Mouse (Mus musculus): Measurements from ENCODE around the gene Zfp955b. TPM values are rescaled to one million over a fixed set of nuclear protein-coding genes. Genes with fewer than 3 reads are reported as not detected.
"Not testable (repeated sequence)": the region's sequence is repeated elsewhere in the genome, so short reads cannot be mapped to it uniquely, and the experiment has no call there.

Gene Zfp955b
- 10 to 100 TPM in 1 of 2 experiments, 1 to 10 TPM in 1; 8.0 to 10.2 TPM for total RNA-seq (2021)
- long read RNA-seq, experiment 1, full-length matches to known transcripts = 9 of 14 reads
- long read RNA-seq, experiment 1, partial matches to known transcripts = 1 of 14 reads
- long read RNA-seq, experiment 1, other reads (novel, unspliced or antisense) = 4 of 14 reads
- long read RNA-seq, experiment 2, partial matches to known transcripts = 0 of 3 reads
- long read RNA-seq, experiment 2, other reads (novel, unspliced or antisense) = 3 of 3 reads

DNA sequence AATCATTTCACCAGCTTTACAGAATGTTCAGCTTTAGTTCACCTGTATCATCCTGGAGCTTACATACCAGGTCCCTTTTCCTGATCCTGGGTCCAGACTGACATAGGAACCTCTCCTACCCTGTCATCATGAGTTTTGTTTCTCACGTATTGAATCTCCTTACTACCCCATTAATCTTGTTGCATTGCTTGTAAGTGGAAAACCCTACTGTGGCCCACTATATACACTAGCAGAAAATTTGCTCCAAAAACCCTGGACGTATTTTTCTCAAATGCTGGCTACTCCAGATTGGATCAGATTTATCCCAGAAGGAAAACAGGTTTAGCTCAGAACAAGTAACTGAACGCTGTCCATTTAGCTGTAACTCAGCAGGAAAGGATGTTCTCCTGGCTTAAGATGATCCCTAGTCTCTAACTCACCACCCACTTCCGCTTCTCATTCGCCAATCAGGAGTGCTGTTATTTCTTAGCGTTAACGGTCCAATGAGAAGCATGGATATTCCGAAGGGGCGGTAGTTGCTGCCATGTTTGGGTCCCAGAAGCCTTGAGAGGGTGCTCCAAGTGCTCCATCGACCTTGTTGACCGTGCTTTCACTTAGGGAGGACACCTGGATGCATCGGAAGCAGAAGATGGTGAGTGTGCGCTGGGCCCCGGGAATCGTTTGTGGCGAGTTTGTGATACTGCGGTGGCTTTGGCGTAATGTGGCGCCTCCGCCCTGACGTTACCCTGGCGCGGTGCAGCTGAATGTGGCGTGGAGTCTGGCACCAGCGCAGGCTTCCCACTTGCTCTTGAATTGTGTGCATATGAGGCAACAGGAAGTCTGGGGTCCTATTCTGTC lies at the start of gene Zfp955b:
Zfp955b (plus strand) TSS at position 506 of the 837 bp plus-strand sequence.
- not testable (repeated sequence) for DNase-seq

DNA sequence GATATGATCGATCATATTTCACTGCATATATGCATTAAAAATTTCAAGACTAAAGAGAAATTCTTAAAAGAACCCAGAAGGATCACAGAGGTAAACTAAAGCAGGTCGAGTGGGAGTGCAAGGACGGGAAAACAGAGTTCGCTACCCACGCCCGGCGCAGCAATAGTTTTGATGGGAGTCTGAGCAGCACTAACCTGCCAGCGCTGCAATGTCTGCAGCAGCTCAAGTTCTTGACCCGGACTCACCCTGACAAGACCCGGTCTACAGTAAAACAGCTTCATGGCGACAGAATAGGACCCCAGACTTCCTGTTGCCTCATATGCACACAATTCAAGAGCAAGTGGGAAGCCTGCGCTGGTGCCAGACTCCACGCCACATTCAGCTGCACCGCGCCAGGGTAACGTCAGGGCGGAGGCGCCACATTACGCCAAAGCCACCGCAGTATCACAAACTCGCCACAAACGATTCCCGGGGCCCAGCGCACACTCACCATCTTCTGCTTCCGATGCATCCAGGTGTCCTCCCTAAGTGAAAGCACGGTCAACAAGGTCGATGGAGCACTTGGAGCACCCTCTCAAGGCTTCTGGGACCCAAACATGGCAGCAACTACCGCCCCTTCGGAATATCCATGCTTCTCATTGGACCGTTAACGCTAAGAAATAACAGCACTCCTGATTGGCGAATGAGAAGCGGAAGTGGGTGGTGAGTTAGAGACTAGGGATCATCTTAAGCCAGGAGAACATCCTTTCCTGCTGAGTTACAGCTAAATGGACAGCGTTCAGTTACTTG lies 34.6 kb upstream of the Zfp955b start, which contains the start of gene Zfp955a:
Zfp955a (minus strand) TSS at position 616 of the 789 bp plus-strand sequence.
- DNase-seq = not testable (repeated sequence)

GRCm38 (mm10) chr17:33255319-33255657 lies 34.1 kb upstream of the Zfp955b start:
- not testable (repeated sequence) for DNase-seq

- no peak for DNase-seq
These were observed 25.0 kb upstream of the Zfp955b start, which contains the start of gene Olfr63 for GRCm38 (mm10) chr17:33264376-33264775. TSS of gene Olfr63 (plus strand) at chr17:33264676.

DNA sequence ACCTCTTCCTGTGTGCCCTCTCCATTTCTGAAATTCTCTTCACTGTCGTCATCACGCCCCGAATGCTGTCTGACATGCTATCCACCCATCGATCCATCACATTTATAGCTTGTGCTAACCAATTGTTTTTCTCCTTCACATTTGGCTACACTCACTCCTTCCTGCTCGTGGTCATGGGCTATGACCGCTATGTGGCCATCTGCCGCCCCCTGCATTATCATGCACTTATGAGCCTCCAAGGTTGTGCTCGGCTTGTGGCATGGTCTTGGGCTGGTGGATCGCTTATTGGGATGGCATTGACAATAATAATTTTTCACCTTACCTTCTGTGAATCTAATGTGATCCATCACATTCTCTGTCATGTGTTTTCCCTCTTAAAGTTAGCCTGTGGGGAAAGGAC lies 20.4 kb upstream of the Zfp955b start:
- DNase-seq = no peak

- not testable (repeated sequence) for DNase-seq
These were observed 469 bp downstream of the Zfp955b start for GRCm38 (mm10) chr17:33289876-33290149.

DNA sequence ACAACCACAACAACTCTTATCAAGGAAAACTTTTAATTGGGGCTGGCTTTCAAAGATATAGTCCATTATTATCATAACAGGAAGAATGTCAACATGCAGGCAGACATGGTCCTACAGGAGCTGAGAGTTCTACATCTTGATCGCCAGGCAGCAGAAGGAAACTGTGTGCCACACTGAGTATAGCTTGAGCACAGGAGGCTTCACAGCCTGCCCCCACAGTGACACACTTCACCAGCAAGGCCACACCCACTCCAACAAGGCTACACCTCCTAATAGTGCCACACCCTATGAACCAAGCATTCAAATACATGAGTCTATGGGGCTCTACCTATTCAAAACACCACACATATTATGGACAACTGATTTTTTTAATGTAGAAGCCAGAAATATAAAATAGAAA lies 63.6 kb downstream of the Zfp955b start:
- no peak for DNase-seq

Other genes starting within 250 kb of the Zfp955b start
- gene 4921501E09Rik, start 221.5 kb upstream of the Zfp955b start, total RNA-seq (2021) = not detected
- gene Zfp563, start 200.2 kb upstream of the Zfp955b start, total RNA-seq (2021) = 1 to 10 TPM; 7.4 to 8.9 TPM
- not detected for gene Morc2b, start 149.9 kb upstream of the Zfp955b start, total RNA-seq (2021)
- not detected for gene Olfr55, start 121.1 kb upstream of the Zfp955b start, total RNA-seq (2021)
- gene Olfr239, start 98.2 kb upstream of the Zfp955b start, total RNA-seq (2021) = not detected
- gene Olfr1564, start 67.9 kb upstream of the Zfp955b start, total RNA-seq (2021) = not detected
- 1 to 10 TPM; 5.7 to 8.6 TPM for gene Zfp955a, start 34.4 kb upstream of the Zfp955b start, total RNA-seq (2021)
- gene Olfr63, start 24.9 kb upstream of the Zfp955b start, total RNA-seq (2021) = under 1 TPM in 1 of 2 experiments, not detected in 1; 0.03 TPM
- gene Zfp81, start 69.3 kb downstream of the Zfp955b start, total RNA-seq (2021) = 1 to 10 TPM; 7.0 to 8.9 TPM
- gene Zfp101, start 105.1 kb downstream of the Zfp955b start, total RNA-seq (2021) = 1 to 10 TPM; 6.0 to 8.8 TPM
- under 1 TPM in 1 of 2 experiments, not detected in 1; 0.20 TPM for gene Actl9, start 143.4 kb downstream of the Zfp955b start, total RNA-seq (2021)
- gene Adamts10, start 234.7 kb downstream of the Zfp955b start, total RNA-seq (2021) = 10 to 100 TPM; 22.3 to 29.7 TPM

All from adrenal gland, postnatal 36 days (tissue).